Mouse (Mus musculus) heart, embryonic 16.5 days (tissue): ENCODE data around the gene Dlk2. TPM values are rescaled to one million over a fixed set of nuclear protein-coding genes. Genes with fewer than 3 reads are reported as not detected.

Source experiments
- ATAC-seq: fragments of 200-750 bp; cut with Nextera tagmentation; replicated peaks from 2 replicates; pipeline ENCODE4 v1.8.0; 2017; ENCODE audit warnings: moderate number of reproducible peaks; ENCODE audit not compliant: insufficient read depth, low FRiP score; ENCODE audit errors: extremely low read depth
- H3K27ac ChIP-seq: fragments of 300-500 bp; sonication (generic); 2 replicates; pipeline ENCODE4 v1.5.1; 2014; ENCODE audit warnings: mild to moderate bottlenecking, low read length, control low read depth, moderate library complexity
- H3K27me3 ChIP-seq: fragments of 300-500 bp; sonication (generic); 2 replicates; pipeline ENCODE4 v1.6.1; 2014; ENCODE audit warnings: low read length, mixed read lengths; ENCODE audit not compliant: control insufficient read depth, insufficient read depth
- H3K36me3 ChIP-seq: fragments of 300-500 bp; sonication (generic); 2 replicates; pipeline ENCODE4 v1.6.1; 2014; ENCODE audit not compliant: control insufficient read depth, insufficient read depth
- H3K4me1 ChIP-seq: fragments of 300-500 bp; sonication (generic); 2 replicates; pipeline ENCODE4 v1.6.1; 2014; ENCODE audit warnings: low read length, mixed read lengths; ENCODE audit not compliant: control insufficient read depth, insufficient read depth
- H3K4me2 ChIP-seq: fragments of 300-500 bp; sonication (generic); 2 replicates; pipeline ENCODE4 v1.6.1; 2014; ENCODE audit warnings: low read depth, mild to moderate bottlenecking, control low read depth, low read length
- H3K4me3 ChIP-seq: fragments of 300-500 bp; sonication (generic); 2 replicates; pipeline ENCODE4 v1.5.1; 2014; ENCODE audit warnings: mild to moderate bottlenecking, control low read depth, low read length
- H3K9ac ChIP-seq: fragments of 300-500 bp; sonication (generic); 2 replicates; pipeline ENCODE4 v1.6.1; 2014; ENCODE audit warnings: low read length, control low read depth
- H3K9me3 ChIP-seq: fragments of 300-500 bp; sonication (generic); replicated peaks from 2 replicates; pipeline ENCODE4 v1.6.1; 2016; ENCODE audit warnings: low read length; ENCODE audit not compliant: control insufficient read depth
- WGBS: fragments of 180-500 bp; shearing (Covaris S2); extraction: QIAGEN DNeasy Blood & Tissue Kit; methylation state at CpG from one replicate; pipeline ENCODE4 v1.1.7; 2014; 5-methylcytosine and 5-hydroxymethylcytosine counted together
- polyA plus RNA-seq: library from polyadenylated mRNA; unstranded; fragments of >200 nt; fragmentation: Nextera tagmentation; extraction: Ambion mirVana; gene quantifications from 2 replicates; pipeline ENCODE4 v1.2.1, GENCODE M21; 2015

The Dlk2 gene
- 1.3 and 1.4 TPM in 2 replicates for polyA plus RNA-seq

DNA sequence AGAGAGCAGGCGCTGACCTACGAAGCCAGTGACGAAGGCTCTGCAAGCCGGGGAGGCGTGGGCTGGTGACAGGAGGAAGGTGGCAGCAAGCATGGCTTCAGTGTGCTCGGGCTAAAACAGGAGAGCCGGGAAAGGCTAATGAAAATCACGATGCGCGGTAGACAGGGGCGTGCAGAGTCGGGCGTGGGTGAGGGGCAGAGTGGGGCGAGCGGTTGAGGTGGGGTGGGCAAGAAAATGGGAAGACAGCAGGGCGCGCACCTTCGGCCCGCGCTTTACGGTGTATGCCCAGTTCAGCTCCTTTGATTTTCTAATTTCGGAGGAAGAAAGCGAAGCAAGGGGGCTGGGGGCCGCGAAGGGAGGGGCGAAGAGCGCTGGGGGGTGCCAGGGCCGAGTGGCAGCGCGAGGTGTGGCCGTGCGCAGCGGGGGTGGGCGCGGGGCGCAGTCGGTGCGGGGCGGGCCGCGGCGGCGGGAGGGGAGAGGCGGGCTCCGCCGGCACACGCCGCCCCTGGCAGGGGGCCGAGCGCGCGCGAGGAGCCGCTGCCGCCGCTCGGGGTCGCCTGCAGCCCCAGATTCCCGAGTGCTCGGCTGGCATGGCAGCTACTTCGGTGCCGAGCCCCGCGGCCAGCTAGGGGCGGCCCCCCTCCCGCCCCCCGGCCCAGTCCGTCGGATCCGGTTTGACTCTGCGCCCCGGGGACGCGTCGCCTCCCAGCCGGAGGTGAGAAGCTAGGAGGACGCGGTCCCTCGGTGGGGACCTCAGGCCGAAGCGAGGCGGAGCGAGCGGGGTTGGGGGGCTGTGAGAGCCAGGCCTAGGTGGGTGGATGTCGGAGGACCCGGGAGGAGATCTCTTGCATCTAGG, at the start of gene Dlk2:
TSS of gene Dlk2 (plus strand) at position 58 of the 856 bp plus-strand sequence.
- no peaks in the 10 kb centered on the region for H3K9me3 ChIP-seq

GRCm38 (mm10) chr17:46247512-46248188, 49.6 kb upstream of the Dlk2 start, which contains the start of the genes Polr1c and Yipf3:
Gene Polr1c, minus strand, starts transcription at chr17:46248054.
Gene Yipf3, plus strand, starts transcription at chr17:46248080.
- Histone ChIP-seq H3K36me3 (peaks cover 53% of the 10 kb centered on the region), H3K4me3 (peak within 1 kb of the TSS; percentile 85), H3K27me3 (no peaks in the 10 kb centered on the region), H3K4me1 (peaks cover 21% of the 10 kb centered on the region), H3K9me3 (no peaks in the 10 kb centered on the region), H3K4me2 (peak within 1 kb of the TSS; percentile 94), H3K27ac (peak within 1 kb of the TSS; percentile 72), H3K9ac (peak within 1 kb of the TSS; percentile 90)
- ATAC-seq, result peak; percentile 92
- under 1% methylated on average over 53 of the region's 53 CpGs for WGBS

More for the DNA sequence above, at the start of gene Dlk2:
- ATAC-seq, result no peak
- H3K36me3 ChIP-seq, result no peaks in the 10 kb centered on the region
- H3K27ac ChIP-seq, result no peak within 1 kb of the TSS
- H3K27me3 ChIP-seq, result peaks cover 42% of the 10 kb centered on the region
- peaks cover 15% of the 10 kb centered on the region; the same call in 1 of the 2 replicates for H3K4me1 ChIP-seq
- peak within 1 kb of the TSS; percentile 75 for H3K9ac ChIP-seq
- H3K4me3 ChIP-seq, result peak within 1 kb of the TSS; percentile 71
- WGBS, result under 1% methylated on average over 74 of the region's 86 CpGs
- H3K4me2 ChIP-seq, result peak within 1 kb of the TSS; percentile 100

- Histone ChIP-seq H3K9me3 (no peaks in the 10 kb centered on the region), H3K27ac (peak overlapping the region; percentile 72), H3K27me3 (no peaks in the 10 kb centered on the region), H3K4me1 (peaks cover 21% of the 10 kb centered on the region), H3K36me3 (peaks cover 49% of the 10 kb centered on the region), H3K4me3 (peak overlapping the region; percentile 85), H3K4me2 (peak overlapping the region; percentile 94), H3K9ac (peak overlapping the region; percentile 90)
- ATAC-seq, result peak; percentile 35; the same call in 1 of the 2 replicates
- under 1% methylated on average over 37 of the region's 37 CpGs for WGBS
Observed at GRCm38 (mm10) chr17:46248189-46248522, 49.1 kb upstream of the Dlk2 start.

GRCm38 (mm10) chr17:46251174-46251573, 46.0 kb upstream of the Dlk2 start:
- ATAC-seq, result no peak

DNA sequence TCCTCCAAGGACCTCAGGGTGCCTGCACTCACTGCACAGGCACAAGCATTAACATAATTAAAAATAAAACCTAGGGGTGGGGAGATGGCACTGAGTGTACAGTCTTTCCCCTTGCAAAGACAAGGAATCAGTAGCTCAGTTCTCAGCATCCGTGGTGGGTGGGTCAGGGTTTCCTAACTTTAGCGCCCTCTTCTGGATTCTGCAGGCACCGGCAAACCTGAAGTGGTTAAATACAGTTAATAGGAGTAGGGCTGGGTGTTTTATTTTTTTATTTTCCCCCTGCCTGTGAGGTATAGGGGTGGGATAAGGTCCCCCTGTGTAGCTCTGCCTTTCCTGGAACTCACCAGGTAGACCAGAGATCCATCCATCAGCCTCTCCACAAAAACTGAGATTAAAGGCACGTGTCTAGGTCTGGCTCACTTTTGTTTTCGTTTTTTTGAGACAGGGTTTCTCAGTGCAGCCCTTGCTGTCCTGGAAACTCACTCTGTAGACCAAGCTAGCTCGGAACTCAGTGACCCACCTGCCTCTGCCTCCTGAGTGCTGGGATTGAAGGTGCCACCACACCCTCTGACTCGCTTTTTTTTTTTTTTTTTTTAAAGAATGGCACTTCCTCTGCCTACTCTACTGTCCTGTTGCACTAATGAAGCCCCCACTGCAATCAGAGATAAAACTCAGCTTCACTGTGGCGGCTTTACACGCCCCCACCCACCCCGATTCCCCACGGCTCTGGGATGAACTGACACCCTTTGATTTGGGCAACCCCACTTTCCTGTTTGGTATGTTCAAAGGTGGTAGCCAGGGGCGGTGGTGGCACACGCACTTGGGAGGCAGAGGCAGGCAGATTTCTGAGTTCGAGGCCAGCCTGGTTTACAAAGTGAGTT, 44.4 kb upstream of the Dlk2 start:
- peaks cover 28% of the 10 kb centered on the region for H3K36me3 ChIP-seq
- 0 out of 2 replicates have a peak, but pooled peaks cover 3% of the 10 kb centered on the region for H3K9me3 ChIP-seq
- peaks cover 17% of the 10 kb centered on the region for H3K4me1 ChIP-seq
- ATAC-seq, result no peak
- WGBS, result 56% methylated on average over 14 of the region's 14 CpGs
- peaks cover 16% of the 10 kb centered on the region for H3K27me3 ChIP-seq
- no peak overlapping the region for H3K27ac ChIP-seq
- peak overlapping the region; percentile 78 for H3K4me3 ChIP-seq
- peak overlapping the region; percentile 72; the same call in 1 of the 2 replicates for H3K9ac ChIP-seq
- peak overlapping the region; percentile 100 for H3K4me2 ChIP-seq

More at GRCm38 (mm10) chr17:46251174-46251573, 46.0 kb upstream of the Dlk2 start:
- Histone ChIP-seq H3K4me1 (peaks cover 26% of the 10 kb centered on the region), H3K9ac (no peak overlapping the region), H3K36me3 (peaks cover 23% of the 10 kb centered on the region), H3K4me2 (no peak overlapping the region), H3K4me3 (no peak overlapping the region), H3K27me3 (peaks cover 16% of the 10 kb centered on the region), H3K9me3 (no peaks in the 10 kb centered on the region), H3K27ac (no peak overlapping the region)
- 77% methylated on average over 7 of the region's 7 CpGs for WGBS

DNA sequence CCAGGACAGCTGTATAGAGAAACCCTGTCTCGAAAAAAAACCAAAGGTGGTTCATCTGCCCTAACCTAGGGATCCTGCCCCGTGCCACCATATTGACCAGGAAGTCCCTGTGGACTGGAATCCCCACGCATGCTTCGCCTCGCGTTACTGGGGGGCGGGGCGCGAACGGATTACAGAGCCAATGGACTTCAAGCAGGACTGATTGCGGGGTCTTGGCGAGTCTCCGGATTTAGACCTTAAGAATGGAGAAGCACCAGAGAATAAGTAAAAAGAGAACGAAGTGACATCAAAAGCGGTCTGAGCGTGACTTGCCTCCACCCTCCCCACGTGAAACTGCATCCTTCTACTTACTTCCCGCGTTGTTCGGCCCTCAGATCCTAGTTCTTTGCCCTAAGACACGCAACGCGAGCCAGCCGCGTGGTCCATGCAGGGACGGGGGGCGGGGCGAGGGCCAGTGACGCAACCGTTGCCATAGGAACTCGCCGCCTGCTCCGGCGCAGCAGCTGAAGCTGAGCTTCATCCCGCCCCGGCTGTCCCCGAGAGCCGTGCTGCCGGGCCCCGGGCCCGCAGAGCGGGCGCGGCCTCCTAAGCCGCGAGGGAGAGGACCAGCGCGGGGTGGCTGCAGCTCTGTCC, 43.7 kb upstream of the Dlk2 start, which contains the start of gene Lrrc73:
TSS of gene Lrrc73 (plus strand) at position 80 of the 633 bp plus-strand sequence.
- WGBS, result 2% methylated on average over 47 of the region's 48 CpGs
- H3K36me3 ChIP-seq, result peaks cover 36% of the 10 kb centered on the region
- ATAC-seq, result peak; percentile 74
- peaks cover 16% of the 10 kb centered on the region for H3K4me1 ChIP-seq
- H3K9ac ChIP-seq, result peak within 1 kb of the TSS; percentile 72
- H3K4me2 ChIP-seq, result peak within 1 kb of the TSS; percentile 100
- 0 out of 2 replicates have a peak, but pooled peaks cover 3% of the 10 kb centered on the region for H3K9me3 ChIP-seq
- peak within 1 kb of the TSS; percentile 78 for H3K4me3 ChIP-seq
- no peak within 1 kb of the TSS for H3K27ac ChIP-seq
- H3K27me3 ChIP-seq, result peaks cover 16% of the 10 kb centered on the region

- under 1% methylated on average over 51 of the region's 54 CpGs for WGBS
- no peak; the same call in 1 of the 2 replicates for ATAC-seq
- H3K36me3 ChIP-seq, result peaks cover 41% of the 10 kb centered on the region
Observed at GRCm38 (mm10) chr17:46254106-46254505, 43.1 kb upstream of the Dlk2 start.

DNA sequence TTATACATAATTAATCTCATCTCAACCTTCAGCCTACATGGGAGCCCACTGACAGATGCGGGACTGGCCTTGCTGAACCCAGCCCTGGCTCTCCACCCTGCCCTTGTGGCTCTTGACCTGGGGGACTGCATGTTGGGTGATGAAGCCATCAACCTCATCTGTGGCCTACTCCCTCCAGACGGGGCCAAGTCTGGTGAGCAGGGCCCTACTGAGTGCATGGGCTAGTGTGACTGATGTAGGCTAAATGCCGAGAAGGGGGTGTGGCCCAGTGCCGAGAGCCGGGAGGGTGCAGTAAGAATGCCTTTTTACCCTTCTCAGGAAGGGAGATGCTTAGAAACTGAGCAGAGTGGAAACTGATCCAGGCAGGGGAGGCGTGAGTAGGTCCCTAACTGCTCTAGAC, 42.1 kb upstream of the Dlk2 start:
- Histone ChIP-seq H3K4me2 (no peak overlapping the region), H3K36me3 (peaks cover 48% of the 10 kb centered on the region), H3K9me3 (0 out of 2 replicates have a peak, but pooled peaks cover 3% of the 10 kb centered on the region), H3K27ac (no peak overlapping the region), H3K27me3 (peaks cover 16% of the 10 kb centered on the region), H3K4me3 (no peak overlapping the region), H3K4me1 (peaks cover 5% of the 10 kb centered on the region), H3K9ac (no peak overlapping the region)
- WGBS, result 32% methylated on average over 6 of the region's 6 CpGs
- no peak for ATAC-seq

More at GRCm38 (mm10) chr17:46254106-46254505, 43.1 kb upstream of the Dlk2 start:
- Histone ChIP-seq H3K9ac (peak overlapping the region; percentile 72), H3K4me3 (peak overlapping the region; percentile 78), H3K4me2 (peak overlapping the region; percentile 100), H3K27me3 (peaks cover 16% of the 10 kb centered on the region), H3K4me1 (peaks cover 11% of the 10 kb centered on the region), H3K27ac (no peak overlapping the region), H3K9me3 (0 out of 2 replicates have a peak, but pooled peaks cover 3% of the 10 kb centered on the region)
